Mouse (Mus musculus) erythroblast, embryonic 14.5 days (primary cell): Measurements from ENCODE around the gene Dnah8. TPM values are rescaled to one million over a fixed set of nuclear protein-coding genes. Genes with fewer than 3 reads are reported as not detected.

ENCODE experiments used
- H3K27me3 ChIP-seq: 2 replicates; pipeline ENCODE4 v1.6.1; 2012; ENCODE audit warnings: inconsistent platforms; ENCODE audit not compliant: control insufficient read depth
- H3K36me3 ChIP-seq: 2 replicates; pipeline ENCODE4 v1.6.1; 2012; ENCODE audit warnings: mild to moderate bottlenecking, inconsistent platforms; ENCODE audit not compliant: control insufficient read depth
- H3K4me1 ChIP-seq: 2 replicates; pipeline ENCODE4 v1.6.1; 2012; ENCODE audit warnings: inconsistent platforms; ENCODE audit not compliant: control insufficient read depth
- H3K4me3 ChIP-seq: replicated peaks from 2 replicates; pipeline ENCODE3; 2012; ENCODE audit warnings: moderate library complexity, mild to moderate bottlenecking, inconsistent platforms
- H3K9me3 ChIP-seq: 2 replicates; pipeline ENCODE4 v1.6.1; 2012; ENCODE audit warnings: low read length, inconsistent platforms, mixed read lengths; ENCODE audit not compliant: control insufficient read depth
- GATA1 ChIP-seq: IDR thresholded peaks from 2 replicates; pipeline ENCODE4 v1.6.1; 2012; ENCODE audit warnings: low read length, inconsistent platforms, mixed read lengths
- TAL1 ChIP-seq: IDR thresholded peaks from 3 replicates; pipeline ENCODE4 v1.6.1; 2012; ENCODE audit warnings: low read length, inconsistent platforms, mixed read lengths
- polyA plus RNA-seq: library from polyadenylated mRNA; stranded (reverse); fragments of >175 nt; gene quantifications from 2 replicates; pipeline ENCODE4 v1.2.3, GENCODE M21; 2012

Dnah8 gene
- polyA plus RNA-seq, 1 experiment, result 0.08 TPM

- Histone ChIP-seq H3K27me3 (no peaks in the 10 kb centered on the region), H3K9me3 (peaks cover 9% of the 10 kb centered on the region), H3K4me3 (no peak overlapping the region), H3K36me3 (no peaks in the 10 kb centered on the region), H3K4me1 (no peaks in the 10 kb centered on the region)
- TF ChIP-seq GATA1 (no peak), TAL1 (no peak)
Measured at GRCm38 (mm10) chr17:30775096-30775495, 150.9 kb downstream of the Dnah8 start.

GRCm38 (mm10) chr17:30781046-30781445 is 156.9 kb downstream of the Dnah8 start:
- Histone ChIP-seq H3K36me3 (no peaks in the 10 kb centered on the region), H3K4me3 (no peak overlapping the region), H3K4me1 (no peaks in the 10 kb centered on the region), H3K27me3 (no peaks in the 10 kb centered on the region), H3K9me3 (peaks cover 9% of the 10 kb centered on the region)
- TF ChIP-seq TAL1 (no peak), GATA1 (no peak)

- no peaks in the 10 kb centered on the region for H3K27me3 ChIP-seq
- TF ChIP-seq TAL1 (no peak), GATA1 (no peak)
- no peaks in the 10 kb centered on the region for H3K36me3 ChIP-seq
- H3K4me1 ChIP-seq, result no peaks in the 10 kb centered on the region
- H3K4me3 ChIP-seq, result no peak overlapping the region
- peaks cover 7% of the 10 kb centered on the region for H3K9me3 ChIP-seq
Measured at GRCm38 (mm10) chr17:30782286-30782685, 158.1 kb downstream of the Dnah8 start.

- no peaks in the 10 kb centered on the region for H3K4me1 ChIP-seq
- no peaks in the 10 kb centered on the region for H3K27me3 ChIP-seq
- TF ChIP-seq GATA1, result no peak
- no peak for TF ChIP-seq TAL1
- H3K9me3 ChIP-seq, result no peaks in the 10 kb centered on the region
- no peaks in the 10 kb centered on the region for H3K36me3 ChIP-seq
- H3K4me3 ChIP-seq, result no peak overlapping the region
Measured at GRCm38 (mm10) chr17:30788361-30788760, 164.2 kb downstream of the Dnah8 start.

GRCm38 (mm10) chr17:30790816-30791215 is 166.7 kb downstream of the Dnah8 start:
- no peaks in the 10 kb centered on the region for H3K36me3 ChIP-seq
- H3K4me3 ChIP-seq, result no peak overlapping the region
- no peaks in the 10 kb centered on the region for H3K9me3 ChIP-seq
- H3K27me3 ChIP-seq, result no peaks in the 10 kb centered on the region
- TF ChIP-seq GATA1 (no peak), TAL1 (no peak)
- H3K4me1 ChIP-seq, result no peaks in the 10 kb centered on the region

- H3K9me3 ChIP-seq, result no peaks in the 10 kb centered on the region
- no peaks in the 10 kb centered on the region for H3K27me3 ChIP-seq
- TF ChIP-seq TAL1 (no peak), GATA1 (no peak)
- H3K4me1 ChIP-seq, result no peaks in the 10 kb centered on the region
- H3K4me3 ChIP-seq, result no peak overlapping the region
- H3K36me3 ChIP-seq, result no peaks in the 10 kb centered on the region
Measured at GRCm38 (mm10) chr17:30792396-30792795, 168.2 kb downstream of the Dnah8 start.

GRCm38 (mm10) chr17:30796616-30797015 is 172.5 kb downstream of the Dnah8 start:
- TF ChIP-seq GATA1 (no peak), TAL1 (no peak)
- H3K36me3 ChIP-seq, result no peaks in the 10 kb centered on the region
- no peaks in the 10 kb centered on the region for H3K27me3 ChIP-seq
- H3K4me3 ChIP-seq, result no peak overlapping the region
- no peaks in the 10 kb centered on the region for H3K4me1 ChIP-seq
- no peaks in the 10 kb centered on the region for H3K9me3 ChIP-seq

- H3K4me3 ChIP-seq, result no peak overlapping the region
- no peaks in the 10 kb centered on the region for H3K36me3 ChIP-seq
- H3K27me3 ChIP-seq, result no peaks in the 10 kb centered on the region
- no peak for TF ChIP-seq GATA1
- no peak for TF ChIP-seq TAL1
- H3K9me3 ChIP-seq, result 0 out of 2 replicates have a peak, but pooled peaks cover 2% of the 10 kb centered on the region
- no peaks in the 10 kb centered on the region for H3K4me1 ChIP-seq
Measured at GRCm38 (mm10) chr17:30800261-30800985, 176.3 kb downstream of the Dnah8 start.

GRCm38 (mm10) chr17:30803668-30804067 is 179.5 kb downstream of the Dnah8 start:
- Histone ChIP-seq H3K4me3 (no peak overlapping the region), H3K27me3 (no peaks in the 10 kb centered on the region), H3K9me3 (0 out of 2 replicates have a peak, but pooled peaks cover 2% of the 10 kb centered on the region), H3K36me3 (no peaks in the 10 kb centered on the region), H3K4me1 (no peaks in the 10 kb centered on the region)
- TF ChIP-seq GATA1, result no peak
- TF ChIP-seq TAL1, result no peak

- H3K9me3 ChIP-seq, result 0 out of 2 replicates have a peak, but pooled peaks cover 2% of the 10 kb centered on the region
- H3K36me3 ChIP-seq, result no peaks in the 10 kb centered on the region
- no peak overlapping the region for H3K4me3 ChIP-seq
- H3K27me3 ChIP-seq, result no peaks in the 10 kb centered on the region
- no peaks in the 10 kb centered on the region for H3K4me1 ChIP-seq
- TF ChIP-seq TAL1 (no peak), GATA1 (no peak)
Measured at GRCm38 (mm10) chr17:30804955-30805354, 180.8 kb downstream of the Dnah8 start.
